Mouse (Mus musculus) neural tube, embryonic 10.5 days (tissue): ENCODE measurements around the gene Asns.

Source experiments
- DNase-seq: peaks from one replicate; pipeline ENCODE4 v3.0.0-alpha.2; 2017; ENCODE audit warnings: low spot score; ENCODE audit errors: extremely low spot score

Asns gene

GRCm38 (mm10) chr6:7692884-7693585 is at the start of gene Asns:
TSS of gene Asns (minus strand) at chr6:7693254.
- peak; percentile 85 for DNase-seq

- no peak for DNase-seq
Observed at GRCm38 (mm10) chr6:7741721-7742120, 48.7 kb upstream of the Asns start.

GRCm38 (mm10) chr6:7737842-7738241 is 44.8 kb upstream of the Asns start:
- DNase-seq, result no peak

GRCm38 (mm10) chr6:7732754-7733708 is 40.0 kb upstream of the Asns start:
- peak; percentile 86 for DNase-seq

GRCm38 (mm10) chr6:7732097-7732496 is 39.0 kb upstream of the Asns start:
- no peak for DNase-seq

- DNase-seq, result no peak
Observed at GRCm38 (mm10) chr6:7729128-7729527, 36.1 kb upstream of the Asns start.

- DNase-seq, result no peak
Observed at GRCm38 (mm10) chr6:7728241-7728640, 35.2 kb upstream of the Asns start.

- no peak for DNase-seq
Observed at GRCm38 (mm10) chr6:7716236-7716635, 23.2 kb upstream of the Asns start.

- no peak for DNase-seq
Observed at GRCm38 (mm10) chr6:7714230-7714629, 21.2 kb upstream of the Asns start.

GRCm38 (mm10) chr6:7711837-7712330 is 18.8 kb upstream of the Asns start:
- DNase-seq, result no peak

- no peak for DNase-seq
Observed at GRCm38 (mm10) chr6:7708246-7708645, 15.2 kb upstream of the Asns start.

GRCm38 (mm10) chr6:7706796-7707195 is 13.7 kb upstream of the Asns start:
- DNase-seq, result no peak

- no peak for DNase-seq
Observed at GRCm38 (mm10) chr6:7697999-7698699, 5.1 kb upstream of the Asns start.

GRCm38 (mm10) chr6:7697077-7697643 is 4.1 kb upstream of the Asns start:
- DNase-seq, result no peak

GRCm38 (mm10) chr6:7696641-7697040 is 3.6 kb upstream of the Asns start:
- DNase-seq, result no peak

- no peak for DNase-seq
Observed at GRCm38 (mm10) chr6:7695901-7696300, 2.8 kb upstream of the Asns start.

GRCm38 (mm10) chr6:7693666-7694065 is 612 bp upstream of the Asns start:
- no peak for DNase-seq

- no peak for DNase-seq
Observed at GRCm38 (mm10) chr6:7692451-7692850, 603 bp downstream of the Asns start.

GRCm38 (mm10) chr6:7692037-7692436 is 1.0 kb downstream of the Asns start:
- no peak for DNase-seq

GRCm38 (mm10) chr6:7690456-7690855 is 2.6 kb downstream of the Asns start:
- DNase-seq, result no peak

GRCm38 (mm10) chr6:7689180-7689579 is 3.9 kb downstream of the Asns start:
- no peak for DNase-seq
